Mouse (Mus musculus): ENCODE data around the gene Ccl28. TPM values are rescaled to one million over a fixed set of nuclear protein-coding genes. Genes with fewer than 3 reads are reported as not detected.
"Not testable (repeated sequence)": the region's sequence is repeated elsewhere in the genome, so short reads cannot be mapped to it uniquely, and the experiment has no call there.

Gene Ccl28
- total RNA-seq (2021): under 1 TPM; 0.07 to 0.14 TPM

GRCm38 (mm10) chr13:119623634-119624033, at the start of gene Ccl28:
Gene Ccl28 (plus strand): TSS chr13:119623819.
- DNase-seq: no peak

- peak; percentile 55 for DNase-seq
Observed at GRCm38 (mm10) chr13:119596321-119597211, 27.1 kb upstream of the Ccl28 start.

GRCm38 (mm10) chr13:119598466-119598865, 25.2 kb upstream of the Ccl28 start:
- DNase-seq: not testable (repeated sequence)

GRCm38 (mm10) chr13:119599066-119599465, 24.6 kb upstream of the Ccl28 start:
- peak; percentile 45 for DNase-seq

GRCm38 (mm10) chr13:119599498-119599897, 24.1 kb upstream of the Ccl28 start:
- not testable (repeated sequence) for DNase-seq

GRCm38 (mm10) chr13:119600166-119600565, 23.5 kb upstream of the Ccl28 start:
- DNase-seq: peak; percentile 58

GRCm38 (mm10) chr13:119602688-119603331, 20.8 kb upstream of the Ccl28 start:
- peak; percentile 78 for DNase-seq

- not testable (repeated sequence) for DNase-seq
Observed at GRCm38 (mm10) chr13:119603890-119604289, 19.7 kb upstream of the Ccl28 start.

GRCm38 (mm10) chr13:119604322-119604721, 19.3 kb upstream of the Ccl28 start:
- not testable (repeated sequence) for DNase-seq

- no peak for DNase-seq
Observed at GRCm38 (mm10) chr13:119618841-119619240, 4.8 kb upstream of the Ccl28 start.

GRCm38 (mm10) chr13:119619735-119620134, 3.9 kb upstream of the Ccl28 start:
- DNase-seq: no peak

- peak; percentile 38 for DNase-seq
Observed at GRCm38 (mm10) chr13:119625952-119626351, 2.3 kb downstream of the Ccl28 start.

GRCm38 (mm10) chr13:119631482-119632155, 8.0 kb downstream of the Ccl28 start:
- DNase-seq: peak; percentile 90

GRCm38 (mm10) chr13:119632156-119632548, 8.5 kb downstream of the Ccl28 start:
- no peak for DNase-seq

- DNase-seq: no peak
Observed at GRCm38 (mm10) chr13:119635496-119635895, 11.9 kb downstream of the Ccl28 start.

- DNase-seq: no peak
Observed at GRCm38 (mm10) chr13:119637837-119638236, 14.2 kb downstream of the Ccl28 start.

GRCm38 (mm10) chr13:119638449-119638848, 14.8 kb downstream of the Ccl28 start:
- DNase-seq: no peak

- DNase-seq: no peak
Observed at GRCm38 (mm10) chr13:119639302-119639701, 15.7 kb downstream of the Ccl28 start.

- DNase-seq: peak; percentile 36
Observed at GRCm38 (mm10) chr13:119640504-119640903, 16.9 kb downstream of the Ccl28 start.

GRCm38 (mm10) chr13:119641145-119641544, 17.5 kb downstream of the Ccl28 start:
- DNase-seq: no peak

- DNase-seq: no peak
Observed at GRCm38 (mm10) chr13:119644769-119645168, 21.1 kb downstream of the Ccl28 start.

GRCm38 (mm10) chr13:119646511-119646910, 22.9 kb downstream of the Ccl28 start:
- DNase-seq: no peak
